In the genomic region with DNA sequence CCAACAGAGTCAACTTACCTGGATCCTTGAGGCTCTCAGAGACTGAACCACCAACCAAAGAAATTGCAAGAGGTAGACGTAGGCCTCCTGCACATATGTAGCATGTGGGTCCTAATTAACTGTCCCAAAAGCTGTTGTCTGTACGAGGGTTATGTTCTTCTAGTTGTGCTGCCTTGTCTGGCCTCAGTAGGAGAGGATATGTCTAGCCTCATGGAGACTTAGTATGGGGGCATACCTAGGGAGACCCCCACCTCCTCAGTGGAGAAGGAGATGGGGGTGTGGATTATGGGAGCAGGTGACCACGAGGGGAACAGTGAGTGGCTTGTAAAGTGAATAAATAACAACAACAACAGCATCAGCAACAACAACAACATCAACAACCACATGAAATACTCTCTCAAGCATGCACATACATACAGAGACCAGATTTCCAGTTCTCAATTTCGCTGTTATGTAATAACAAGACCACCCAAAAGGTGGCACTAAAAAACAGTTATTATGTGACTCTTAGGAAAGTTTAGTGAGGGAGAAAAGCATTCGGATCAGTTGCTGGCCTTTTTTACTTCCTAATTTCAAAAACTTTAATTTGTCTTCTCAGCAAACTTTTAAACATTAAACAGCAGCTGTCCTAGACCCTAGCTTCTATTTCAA, we compare ENCODE assay signal across 8 mouse cellular contexts. TPM values are rescaled to one million over a fixed set of nuclear protein-coding genes. Genes with fewer than 3 reads are reported as not detected.
A peak's percentile ranks its signal among the peaks of the same experiment; 100 is the strongest.
DNase-seq lines count a peak whose midpoint lies in the region; ATAC-seq and TF ChIP-seq lines count a peak whose summit lies in the region.
"Had no signal": no experiment of that assay in that cellular context is flagged by ENCODE, and none has a peak within 500 bp of the region (broad histone marks: within the 10 kb centered on the region; RNA-seq: fewer than 3 reads in every experiment).

No protein-coding gene starts in this region.

- no peaks in the 10 kb centered on the region for H3K4me1 ChIP-seq in kidney, postnatal 0 days (replicated peaks; ENCODE audit: insufficient read depth, low read length)
- no peaks in the 10 kb centered on the region for H3K4me1 ChIP-seq in embryonic facial prominence, embryonic 14.5 days (ENCODE audit: control insufficient read depth, insufficient read depth, low read length)
- no peaks in the 10 kb centered on the region for H3K4me1 ChIP-seq in midbrain, embryonic 12.5 days

- peak; percentile 82 for DNase-seq in kidney, postnatal 0 days (ENCODE audit: low spot score)
- DNase-seq in kidney, adult 11 months = no peak
- DNase-seq in NIH3T3 (ENCODE audit: low read depth) = peak; percentile 68
- peak; percentile 75 for DNase-seq in embryonic facial prominence, embryonic 14.5 days (ENCODE audit: low spot score)
- DNase-seq in layer of hippocampus, postnatal 14 days (ENCODE audit: low spot score in 2 of 2) = no peak
- no peak for DNase-seq in gastrocnemius, postnatal 14 days
- DNase-seq: thymus, postnatal 25 days had no signal

- peak; percentile 62 for TF ChIP-seq CTCF in kidney, postnatal 0 days (IDR thresholded peaks at IDR 0.05; ENCODE audit: low read depth)

- no peak for ATAC-seq in kidney, postnatal 0 days (replicated peaks; ENCODE audit: low FRiP score, low read depth)
- 0 out of 2 replicates have a peak, but pooled peaks have one; percentile 47 for ATAC-seq in embryonic facial prominence, embryonic 14.5 days (ENCODE audit: low read depth)
- peak; percentile 55 for ATAC-seq in midbrain, embryonic 12.5 days (ENCODE audit: low FRiP score, low read depth)

- H3K27me3 ChIP-seq in kidney, postnatal 0 days (ENCODE audit: insufficient read depth, low read length) = no peaks in the 10 kb centered on the region
- H3K27me3 ChIP-seq in embryonic facial prominence, embryonic 14.5 days (replicated peaks; ENCODE audit: control insufficient read depth, insufficient read depth, low read length) = no peaks in the 10 kb centered on the region
- no peaks in the 10 kb centered on the region for H3K27me3 ChIP-seq in midbrain, embryonic 12.5 days

- H3K4me3 ChIP-seq in kidney, postnatal 0 days (replicated peaks; ENCODE audit: low read depth, low read length) = no peak overlapping the region
- H3K4me3 ChIP-seq in embryonic facial prominence, embryonic 14.5 days (ENCODE audit: low read depth, low read length) = no peak overlapping the region
- H3K4me3 ChIP-seq in midbrain, embryonic 12.5 days = no peak overlapping the region

- H3K36me3 ChIP-seq in kidney, postnatal 0 days (ENCODE audit: insufficient read depth, low read length) = no peaks in the 10 kb centered on the region
- H3K36me3 ChIP-seq in embryonic facial prominence, embryonic 14.5 days (ENCODE audit: control insufficient read depth, insufficient read depth, low read length) = no peaks in the 10 kb centered on the region
- no peaks in the 10 kb centered on the region for H3K36me3 ChIP-seq in midbrain, embryonic 12.5 days

- no peak overlapping the region for H3K4me2 ChIP-seq in kidney, postnatal 0 days (ENCODE audit: low read length)
- H3K4me2 ChIP-seq in embryonic facial prominence, embryonic 14.5 days (ENCODE audit: low read depth, low read length) = no peak overlapping the region
- H3K4me2 ChIP-seq in midbrain, embryonic 12.5 days (replicated peaks) = no peak overlapping the region

- H3K9ac ChIP-seq in kidney, postnatal 0 days (ENCODE audit: low read depth, low read length) = no peak overlapping the region
- no peak overlapping the region for H3K9ac ChIP-seq in embryonic facial prominence, embryonic 14.5 days (ENCODE audit: low read depth, low read length)
- H3K9ac ChIP-seq in midbrain, embryonic 12.5 days (replicated peaks) = no peak overlapping the region

- no peaks in the 10 kb centered on the region for H3K9me3 ChIP-seq in kidney, postnatal 0 days (replicated peaks; ENCODE audit: low read length)
- H3K9me3 ChIP-seq in embryonic facial prominence, embryonic 14.5 days (ENCODE audit: control insufficient read depth, low read length) = no peaks in the 10 kb centered on the region
- H3K9me3 ChIP-seq in midbrain, embryonic 12.5 days = no peaks in the 10 kb centered on the region

- 52% methylated on average over 5 of the region's 5 CpGs for WGBS in kidney, postnatal 0 days
- 47% methylated on average over 5 of the region's 5 CpGs for WGBS in embryonic facial prominence, embryonic 14.5 days
- 59% methylated on average over 5 of the region's 5 CpGs for WGBS in midbrain, embryonic 12.5 days

- intact Hi-C loops in gastrocnemius, postnatal 14 days (cut with DNase I; ENCODE audit: low total_unique reads) = loop anchor here (10.0 kb wide), 1 partner anchor 1425 kb away; no protein-coding TSS in a partner anchor

- H3K27ac ChIP-seq in kidney, postnatal 0 days = no peak overlapping the region
- H3K27ac ChIP-seq in embryonic facial prominence, embryonic 14.5 days (replicated peaks; ENCODE audit: low read depth, low read length) = no peak overlapping the region
- no peak overlapping the region for H3K27ac ChIP-seq in midbrain, embryonic 12.5 days (replicated peaks)

RNA-seq across cellular contexts. Expression of gene Adamts1, which starts 17.0 kb away (rescaled TPM):
- 75.9 and 82.8 TPM in 2 replicates for polyA plus RNA-seq in kidney, postnatal 0 days (2015; fragmentation: Nextera tagmentation; extraction: Ambion mirVana)
- 39.3 and 44.7 TPM in 2 replicates for polyA plus RNA-seq in embryonic facial prominence, embryonic 14.5 days (2014; fragmentation: Nextera tagmentation; extraction: Ambion mirVana)
- polyA plus RNA-seq in midbrain, embryonic 12.5 days (2016; fragmentation: Nextera tagmentation; extraction: Ambion mirVana) = 8.6 and 9.2 TPM in 2 replicates
- total RNA-seq in layer of hippocampus, postnatal 14 days (2021) = 10 to 100 TPM; 16.3 to 21.4 TPM
- total RNA-seq in gastrocnemius, postnatal 14 days (2021) = 10 to 100 TPM; 12.9 to 13.9 TPM

Comparison
In these comparisons a context has a peak if more than half of its experiments do, and no peak if none do; other contexts are left out.
1. DNase-seq: peak in kidney, postnatal 0 days (single experiment), NIH3T3 (single experiment) and embryonic facial prominence, embryonic 14.5 days (single experiment); none in kidney, adult 11 months (single experiment), layer of hippocampus, postnatal 14 days (0 of 2) and gastrocnemius, postnatal 14 days (single experiment).